Mouse (Mus musculus) lung, embryonic 16.5 days (tissue): ENCODE data around the gene Hist1h2bp. TPM values are rescaled to one million over a fixed set of nuclear protein-coding genes. Genes with fewer than 3 reads are reported as not detected.
A peak's percentile ranks its signal among the peaks of the same experiment; 100 is the strongest.
"Not testable (repeated sequence)": the region's sequence is repeated elsewhere in the genome, so short reads cannot be mapped to it uniquely, and the experiment has no call there.

Experiments used
- ATAC-seq: fragments of 200-750 bp; cut with Nextera tagmentation; 2 replicates; pipeline ENCODE4 v1.8.0; 2017; ENCODE audit warnings: low read depth, mild to moderate bottlenecking, moderate library complexity
- H3K27ac ChIP-seq: fragments of 300-500 bp; sonication (generic); 2 replicates; pipeline ENCODE4 v1.5.1; 2014; ENCODE audit warnings: mild to moderate bottlenecking, control low read depth, low read length
- H3K27me3 ChIP-seq: fragments of 300-500 bp; sonication (generic); 2 replicates; pipeline ENCODE4 v1.6.1; 2014; ENCODE audit warnings: low read depth, low read length, mixed read lengths; ENCODE audit not compliant: control insufficient read depth, insufficient read depth
- H3K36me3 ChIP-seq: fragments of 300-500 bp; sonication (generic); 2 replicates; pipeline ENCODE4 v1.6.1; 2014; ENCODE audit warnings: low read length; ENCODE audit not compliant: control insufficient read depth, insufficient read depth
- H3K4me1 ChIP-seq: fragments of 300-500 bp; sonication (generic); replicated peaks from 2 replicates; pipeline ENCODE4 v1.6.1; 2014; ENCODE audit warnings: low read length, mixed read lengths; ENCODE audit not compliant: control insufficient read depth, insufficient read depth
- H3K4me2 ChIP-seq: fragments of 300-500 bp; sonication (generic); 2 replicates; pipeline ENCODE4 v1.6.1; 2014; ENCODE audit warnings: low read depth, low read length, control low read depth
- H3K4me3 ChIP-seq: fragments of 300-500 bp; sonication (generic); 2 replicates; pipeline ENCODE4 v1.5.1; 2014; ENCODE audit warnings: mild to moderate bottlenecking, low read length, control low read depth
- H3K9ac ChIP-seq: fragments of 300-500 bp; sonication (generic); 2 replicates; pipeline ENCODE4 v1.6.1; 2014; ENCODE audit warnings: low read length, control low read depth
- H3K9me3 ChIP-seq: fragments of 300-500 bp; sonication (generic); 2 replicates; pipeline ENCODE4 v1.6.1; 2016; ENCODE audit warnings: low read length; ENCODE audit not compliant: control insufficient read depth
- WGBS: fragments of 180-500 bp; shearing (Covaris S2); extraction: QIAGEN DNeasy Blood & Tissue Kit; methylation state at CpG from one replicate; pipeline ENCODE4 v1.1.7; 2014; 5-methylcytosine and 5-hydroxymethylcytosine counted together
- polyA plus RNA-seq: library from polyadenylated mRNA; unstranded; fragments of >200 nt; fragmentation: Nextera tagmentation; extraction: Ambion mirVana; gene quantifications from 2 replicates; pipeline ENCODE4 v1.2.1, GENCODE M21; 2015

Gene Hist1h2bp
- polyA plus RNA-seq, 1 experiment from 2014 or later: 1.2 TPM

DNA sequence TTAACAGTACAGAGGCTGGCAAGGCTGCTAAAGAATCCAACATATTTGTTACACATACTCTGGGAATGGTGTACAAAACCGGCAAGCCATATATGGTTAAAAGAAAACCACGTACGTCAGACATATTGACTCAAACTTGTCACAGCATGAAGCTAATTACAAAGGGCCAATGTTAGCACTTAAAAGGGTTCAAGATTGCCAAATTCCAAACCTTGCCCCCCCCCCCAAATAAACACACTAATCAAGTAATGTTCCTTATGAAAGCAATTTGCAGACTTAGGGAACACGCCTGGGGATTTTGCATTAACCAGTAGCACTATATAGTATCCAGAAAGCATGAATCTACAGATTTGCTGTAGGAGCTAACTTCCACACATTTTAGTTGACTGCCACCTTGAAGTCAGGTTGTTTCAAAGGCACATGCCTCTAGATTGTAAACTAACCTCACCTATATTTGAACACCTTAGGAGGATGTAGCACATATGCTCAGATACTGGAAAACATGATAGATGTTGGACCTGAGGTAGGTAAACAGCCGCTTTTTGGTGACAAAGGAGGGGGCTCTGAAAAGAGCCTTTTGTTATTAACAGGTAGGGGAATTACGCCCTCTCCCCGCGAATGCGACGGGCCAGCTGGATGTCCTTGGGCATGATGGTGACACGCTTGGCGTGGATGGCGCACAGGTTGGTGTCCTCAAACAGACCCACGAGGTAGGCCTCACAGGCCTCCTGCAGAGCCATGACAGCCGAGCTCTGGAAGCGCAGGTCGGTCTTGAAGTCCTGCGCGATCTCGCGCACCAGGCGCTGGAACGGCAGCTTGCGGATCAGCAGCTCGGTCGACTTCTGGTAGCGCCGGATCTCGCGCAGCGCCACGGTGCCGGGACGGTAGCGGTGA is 4.7 kb upstream of the Hist1h2bp start:
- not testable (repeated sequence) for H3K9me3 ChIP-seq, ATAC-seq, H3K27me3 ChIP-seq, H3K36me3 ChIP-seq
- H3K4me3 ChIP-seq: peak overlapping the region; percentile 41
- H3K4me2 ChIP-seq: peak overlapping the region; percentile 69
- H3K27ac ChIP-seq: peak overlapping the region; percentile 94
- peak overlapping the region; percentile 60 for H3K9ac ChIP-seq
- H3K4me1 ChIP-seq: peaks cover 31% of the 10 kb centered on the region
- 1% methylated on average over 16 of the region's 35 CpGs for WGBS

- peak within 1 kb of the TSS; percentile 41 for H3K4me3 ChIP-seq
- no peaks in the 10 kb centered on the region for H3K9me3 ChIP-seq
- no peaks in the 10 kb centered on the region for H3K36me3 ChIP-seq
- H3K27ac ChIP-seq: peak within 1 kb of the TSS; percentile 94
- H3K4me2 ChIP-seq: peak within 1 kb of the TSS; percentile 69
- peak within 1 kb of the TSS; percentile 61 for H3K9ac ChIP-seq
- peaks cover 32% of the 10 kb centered on the region for H3K4me1 ChIP-seq
- under 1% methylated on average over 11 of the region's 20 CpGs for WGBS
- peak; percentile 69 for ATAC-seq
- no peaks in the 10 kb centered on the region for H3K27me3 ChIP-seq
These were observed 4.0 kb upstream of the Hist1h2bp start, which contains the start of gene Hist1h3i for GRCm38 (mm10) chr13:21783255-21783617. TSS of gene Hist1h3i (minus strand) at chr13:21783370.

DNA sequence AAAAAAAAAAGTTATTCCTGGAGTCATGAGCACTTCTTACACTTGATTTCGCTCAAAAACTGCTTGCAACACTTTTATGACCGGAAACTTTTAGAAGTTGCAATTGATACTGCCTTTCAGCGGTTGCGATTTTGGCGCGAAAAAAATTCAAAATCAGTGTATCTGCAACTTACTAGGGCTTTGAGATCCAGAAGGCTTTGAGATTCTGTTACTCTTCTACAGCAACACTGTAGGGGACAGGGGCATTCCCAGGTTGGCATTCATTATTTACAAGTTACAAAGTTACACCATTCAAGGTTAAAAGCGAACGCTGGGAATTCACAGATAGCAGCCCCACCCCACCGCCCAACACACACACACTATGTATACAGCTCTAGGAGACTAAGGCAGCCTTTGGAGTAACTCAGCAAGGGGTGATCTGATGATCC is 3.5 kb upstream of the Hist1h2bp start:
- Histone ChIP-seq H3K27ac (peak overlapping the region; percentile 94), H3K9me3 (no peaks in the 10 kb centered on the region), H3K27me3 (no peaks in the 10 kb centered on the region), H3K4me3 (peak overlapping the region; percentile 41), H3K36me3 (no peaks in the 10 kb centered on the region), H3K4me2 (peak overlapping the region; percentile 66), H3K4me1 (peaks cover 32% of the 10 kb centered on the region), H3K9ac (peak overlapping the region; percentile 61)
- ATAC-seq: no peak
- WGBS: 1% methylated on average over 9 of the region's 9 CpGs

GRCm38 (mm10) chr13:21784311-21784710 is 3.0 kb upstream of the Hist1h2bp start:
- Histone ChIP-seq H3K4me3 (peak overlapping the region; percentile 41; the same call in 1 of the 2 replicates), H3K27me3 (no peaks in the 10 kb centered on the region), H3K36me3 (no peaks in the 10 kb centered on the region), H3K4me2 (peak overlapping the region; percentile 66), H3K9me3 (no peaks in the 10 kb centered on the region), H3K27ac (peak overlapping the region; percentile 94), H3K4me1 (peaks cover 32% of the 10 kb centered on the region), H3K9ac (peak overlapping the region; percentile 61)
- no peak for ATAC-seq
- 29% methylated on average over 6 of the region's 6 CpGs for WGBS

DNA sequence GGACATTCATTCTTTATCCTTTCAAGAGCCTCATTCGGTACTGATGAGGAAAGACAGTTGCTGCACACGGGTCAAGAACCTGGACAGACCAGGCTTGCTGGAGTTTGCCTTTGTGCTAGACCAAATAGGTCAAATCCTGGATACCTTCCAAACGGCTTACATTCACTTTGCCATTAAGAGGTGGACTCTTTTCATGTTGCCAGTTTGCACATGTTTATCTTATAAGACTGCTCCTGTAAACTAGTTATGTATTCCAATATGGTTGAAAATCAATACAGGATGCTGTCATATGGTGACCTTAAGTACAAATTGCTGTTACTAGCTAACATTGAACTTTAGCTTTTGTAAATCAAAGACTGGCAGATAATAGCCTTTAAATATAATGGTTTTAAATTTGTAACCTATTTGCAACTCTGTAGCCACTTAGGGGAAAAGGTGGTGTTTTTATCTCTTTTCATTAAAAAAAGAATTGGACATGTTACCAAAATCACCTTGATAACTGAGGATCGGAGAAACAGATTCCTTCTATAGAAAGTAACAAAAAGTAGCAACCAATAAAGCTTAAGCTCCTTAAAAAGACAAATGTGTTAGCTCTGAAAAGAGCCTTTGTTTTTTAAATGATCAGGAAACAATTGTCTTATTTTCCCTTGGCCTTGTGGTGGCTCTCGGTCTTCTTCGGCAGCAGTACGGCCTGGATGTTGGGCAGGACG is 917 bp upstream of the Hist1h2bp start:
- WGBS: 1% methylated on average over 8 of the region's 8 CpGs
- no peak for ATAC-seq
- Histone ChIP-seq H3K4me2 (peak overlapping the region; percentile 62), H3K4me3 (peak overlapping the region; percentile 47), H3K36me3 (no peaks in the 10 kb centered on the region), H3K4me1 (peaks cover 33% of the 10 kb centered on the region), H3K9ac (peak overlapping the region; percentile 64), H3K9me3 (no peaks in the 10 kb centered on the region), H3K27ac (peak overlapping the region; percentile 91), H3K27me3 (no peaks in the 10 kb centered on the region)

DNA sequence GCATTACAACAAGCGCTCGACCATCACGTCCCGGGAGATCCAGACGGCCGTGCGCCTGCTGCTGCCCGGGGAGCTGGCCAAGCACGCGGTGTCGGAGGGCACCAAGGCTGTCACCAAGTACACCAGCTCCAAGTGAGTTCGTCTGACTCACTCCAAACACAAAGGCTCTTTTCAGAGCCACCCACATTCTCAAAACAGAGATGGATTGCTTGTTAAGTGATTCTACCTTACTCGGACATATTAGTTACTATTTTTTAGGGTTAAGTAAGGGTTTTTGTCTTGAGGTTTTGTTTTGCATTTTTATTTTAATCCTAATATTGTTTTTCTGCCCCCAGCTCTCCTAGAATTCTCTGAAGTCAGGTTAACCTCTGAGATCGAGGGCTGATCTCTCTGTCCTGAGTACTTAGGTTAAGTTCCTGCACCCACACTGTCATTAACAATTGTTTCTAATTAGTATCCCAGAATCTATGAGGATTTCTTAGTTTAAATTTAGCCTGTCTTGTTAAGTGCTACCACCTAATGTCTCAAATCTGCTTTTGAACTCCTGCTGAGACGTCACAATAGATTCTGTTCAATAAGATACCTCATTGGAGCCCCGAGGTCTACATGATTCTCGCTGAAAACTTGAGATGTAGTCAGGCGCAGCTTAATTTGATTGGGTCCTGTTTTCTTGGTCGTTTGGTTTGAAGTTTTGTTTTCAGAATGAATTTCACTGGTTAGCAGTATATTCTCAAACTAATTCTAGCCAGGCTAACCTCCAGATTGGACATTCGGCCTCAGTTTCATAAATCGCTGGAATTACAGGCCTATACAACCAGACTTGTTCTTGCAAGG is 716 bp downstream of the Hist1h2bp start:
- peak overlapping the region; percentile 54 for H3K9ac ChIP-seq
- peak overlapping the region; percentile 84 for H3K27ac ChIP-seq
- H3K4me3 ChIP-seq: peak overlapping the region; percentile 37
- H3K4me1 ChIP-seq: peaks cover 27% of the 10 kb centered on the region
- 21% methylated on average over 13 of the region's 21 CpGs for WGBS
- H3K27me3 ChIP-seq: no peaks in the 10 kb centered on the region
- peak; percentile 10; the same call in 1 of the 2 replicates for ATAC-seq
- H3K9me3 ChIP-seq: no peaks in the 10 kb centered on the region
- H3K4me2 ChIP-seq: peak overlapping the region; percentile 48
- H3K36me3 ChIP-seq: no peaks in the 10 kb centered on the region

DNA sequence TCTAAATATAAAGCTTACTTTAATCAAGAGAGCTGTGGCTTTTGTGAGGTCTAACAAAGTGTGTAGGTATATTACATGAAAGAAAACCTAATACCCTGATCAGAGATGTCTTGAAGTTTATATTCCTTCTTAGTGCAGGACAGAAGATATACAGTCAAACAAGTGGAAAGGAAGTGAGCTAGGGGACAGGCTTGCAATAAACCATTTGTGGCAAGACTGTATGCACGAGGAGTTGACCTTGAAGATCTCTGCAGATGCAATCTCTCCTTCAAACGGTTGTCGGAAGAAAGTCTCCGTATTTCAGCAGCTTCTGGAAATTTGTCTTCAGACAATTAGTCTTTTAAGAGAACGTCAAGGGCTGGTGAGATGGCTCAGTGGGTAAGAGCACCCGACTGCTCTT is 2.7 kb downstream of the Hist1h2bp start:
- WGBS: 45% methylated on average over 6 of the region's 6 CpGs
- no peak overlapping the region for H3K27ac ChIP-seq
- ATAC-seq: no peak

DNA sequence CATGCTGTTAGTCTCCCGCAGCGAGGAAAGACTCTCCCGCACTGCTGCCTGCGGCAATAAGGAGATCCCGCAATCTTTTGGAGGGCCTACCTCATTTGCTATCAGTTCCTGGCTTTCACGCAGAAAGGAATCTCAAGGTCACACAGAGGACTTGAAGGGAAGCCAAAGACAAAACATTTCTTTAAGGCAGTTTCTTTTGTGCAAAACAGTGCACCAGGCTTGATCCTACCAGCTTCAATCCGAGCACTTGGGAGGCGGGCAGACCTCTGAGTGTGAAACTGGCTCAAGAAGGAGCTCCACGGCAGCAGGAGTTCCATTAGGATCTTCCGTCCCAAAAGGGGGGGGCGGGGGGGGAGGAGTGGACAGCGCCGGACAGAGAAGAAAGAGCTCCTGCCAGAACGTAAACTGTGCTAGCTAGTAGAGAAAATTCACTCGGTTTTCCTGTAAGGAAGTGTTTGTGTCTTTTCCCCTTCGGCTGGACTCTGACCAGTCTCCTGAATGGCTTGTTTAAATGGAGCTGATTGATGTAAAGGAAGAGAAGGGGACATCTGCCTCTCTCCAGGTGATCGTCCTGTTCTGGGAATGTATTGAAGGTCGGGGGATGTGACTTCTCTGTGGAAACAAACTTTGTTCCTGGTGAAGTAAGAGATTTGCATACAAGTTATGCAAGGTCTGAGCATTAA is 3.5 kb downstream of the Hist1h2bp start:
- Histone ChIP-seq H3K36me3 (no peaks in the 10 kb centered on the region), H3K9me3 (no peaks in the 10 kb centered on the region), H3K4me1 (peaks cover 16% of the 10 kb centered on the region), H3K4me3 (peak overlapping the region; percentile 35), H3K27me3 (no peaks in the 10 kb centered on the region), H3K27ac (peak overlapping the region; percentile 55), H3K4me2 (peak overlapping the region; percentile 50), H3K9ac (peak overlapping the region; percentile 46)
- ATAC-seq: no peak
- 10% methylated on average over 17 of the region's 18 CpGs for WGBS

More for the DNA sequence above, 2.7 kb downstream of the Hist1h2bp start:
- H3K4me3 ChIP-seq: no peak overlapping the region
- no peaks in the 10 kb centered on the region for H3K9me3 ChIP-seq
- H3K27me3 ChIP-seq: no peaks in the 10 kb centered on the region
- H3K4me2 ChIP-seq: no peak overlapping the region
- peaks cover 18% of the 10 kb centered on the region for H3K4me1 ChIP-seq
- H3K9ac ChIP-seq: no peak overlapping the region
- no peaks in the 10 kb centered on the region for H3K36me3 ChIP-seq
